Mouse (Mus musculus) embryo, embryonic 10.5 days (tissue): ENCODE data around the gene Zbtb48.

Source experiments
- DNase-seq: peaks from one replicate; pipeline ENCODE4 v3.0.0-alpha.2; 2015; ENCODE audit warnings: low spot score

Zbtb48 gene

GRCm38 (mm10) chr4:152001335-152001734 lies 26.1 kb downstream of the Zbtb48 start:
- DNase-seq = no peak

GRCm38 (mm10) chr4:152000906-152001305 lies 26.6 kb downstream of the Zbtb48 start:
- DNase-seq = no peak

- DNase-seq = no peak
Measured at GRCm38 (mm10) chr4:151999481-151999880, 28.0 kb downstream of the Zbtb48 start.

- DNase-seq = no peak
Measured at GRCm38 (mm10) chr4:151997701-151998100, 29.8 kb downstream of the Zbtb48 start.

GRCm38 (mm10) chr4:151996951-151997222 lies 30.6 kb downstream of the Zbtb48 start:
- DNase-seq = no peak

DNA sequence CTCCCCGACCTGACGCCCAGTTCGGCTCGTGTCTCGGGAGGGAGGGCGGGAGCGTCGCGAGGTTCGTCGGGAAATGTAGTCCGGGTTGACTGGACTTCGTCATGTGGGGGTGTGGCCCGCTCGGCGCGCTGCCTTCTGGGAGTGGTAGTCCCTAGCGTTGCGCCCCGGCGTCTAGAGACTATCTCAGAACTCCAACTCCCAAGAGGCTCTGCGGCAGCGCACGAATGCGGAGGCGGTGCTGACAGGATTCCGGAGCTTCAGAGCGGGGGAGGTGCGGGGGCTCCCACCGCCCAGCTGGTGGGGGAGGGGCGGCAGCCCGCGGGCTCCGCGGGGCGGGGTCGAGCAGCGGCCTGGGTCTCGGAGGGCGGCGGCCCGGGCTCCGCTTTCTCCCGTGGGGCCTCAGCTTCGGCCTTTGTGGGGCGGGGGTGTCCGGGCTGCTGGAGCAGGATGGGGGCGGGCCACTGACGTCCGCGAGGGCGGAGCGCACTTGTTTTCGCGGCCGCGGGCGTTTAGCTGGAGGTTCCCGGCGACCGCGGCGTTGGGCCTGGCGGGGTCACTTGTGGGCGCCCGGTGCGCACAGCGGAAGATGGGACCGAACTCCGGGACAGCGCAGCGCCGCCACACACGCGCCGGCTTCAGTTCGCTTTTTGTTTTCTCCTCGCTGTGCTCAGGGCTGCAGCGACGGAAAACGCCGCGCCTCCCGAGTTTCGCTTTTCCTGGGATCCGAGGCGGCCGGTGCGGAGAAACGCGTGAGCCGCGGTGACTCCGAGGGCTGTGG lies 31.1 kb downstream of the Zbtb48 start, which contains the start of gene Phf13:
Phf13 (minus strand) TSS at position 86 of the 778 bp plus-strand sequence.
- DNase-seq = peak; percentile 99

DNA sequence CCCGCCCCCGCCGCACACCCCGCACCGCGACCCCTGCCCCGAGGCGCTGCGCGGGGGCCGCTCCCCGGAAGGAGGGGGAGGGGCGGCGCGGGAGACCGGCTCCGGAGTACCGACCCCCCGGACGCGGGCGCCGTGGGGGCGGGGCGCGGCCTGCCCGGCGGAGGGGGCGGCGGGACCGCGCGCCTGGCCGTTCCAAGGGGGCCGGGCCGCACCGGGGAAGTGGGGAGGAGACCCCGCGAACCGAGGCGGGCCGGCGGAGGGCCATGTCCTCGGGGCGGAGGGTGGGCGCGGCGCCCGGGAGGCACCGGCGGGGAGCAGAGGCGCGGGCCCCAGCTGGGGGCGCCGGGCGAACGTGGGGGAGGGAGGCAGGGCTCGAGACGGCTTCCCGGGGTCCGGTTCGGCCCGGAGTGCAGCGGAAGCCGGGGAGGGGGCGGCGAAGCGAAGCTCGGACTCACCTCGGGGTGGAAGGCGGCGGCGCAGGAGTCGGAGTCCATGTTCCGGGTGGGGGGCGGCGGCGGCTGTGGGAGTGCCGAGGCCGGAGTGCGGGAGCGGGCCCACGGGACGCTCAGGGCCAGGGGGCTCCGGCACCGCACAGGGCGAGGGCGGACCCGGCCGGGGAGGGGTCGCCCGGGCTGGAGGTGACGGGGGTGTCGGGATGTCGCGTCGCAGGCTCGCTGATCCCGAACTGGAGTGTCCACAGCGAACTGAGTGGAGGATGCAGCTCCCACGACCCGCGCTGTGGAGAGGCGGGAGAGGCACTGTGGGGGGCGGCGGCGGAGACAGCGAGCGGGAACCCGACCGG lies 31.9 kb downstream of the Zbtb48 start:
- DNase-seq = no peak

GRCm38 (mm10) chr4:151994228-151995171 lies 33.0 kb downstream of the Zbtb48 start:
- DNase-seq = peak; percentile 44

- DNase-seq = no peak
Measured at GRCm38 (mm10) chr4:151993035-151993434, 34.4 kb downstream of the Zbtb48 start.

DNA sequence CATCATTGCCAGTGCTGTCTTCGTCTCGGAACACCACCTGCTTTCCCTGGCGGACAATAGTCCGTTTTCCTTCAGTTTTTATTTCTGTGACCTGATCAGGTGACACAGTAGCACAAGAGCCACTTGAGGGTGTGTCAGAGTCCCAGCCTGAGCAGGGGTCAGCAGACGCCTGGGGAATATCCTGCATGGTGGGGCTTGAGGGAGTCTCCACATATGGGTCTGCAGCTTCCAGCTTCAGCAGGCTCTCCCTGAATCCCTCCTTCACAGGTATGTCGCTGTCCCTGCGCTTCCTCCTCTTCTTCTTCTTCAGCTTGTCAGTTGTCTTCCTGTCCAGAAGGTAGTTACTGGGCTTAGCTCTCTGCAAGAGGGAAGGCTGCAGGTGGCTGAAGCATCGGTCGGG lies 35.4 kb downstream of the Zbtb48 start:
- DNase-seq = no peak

DNA sequence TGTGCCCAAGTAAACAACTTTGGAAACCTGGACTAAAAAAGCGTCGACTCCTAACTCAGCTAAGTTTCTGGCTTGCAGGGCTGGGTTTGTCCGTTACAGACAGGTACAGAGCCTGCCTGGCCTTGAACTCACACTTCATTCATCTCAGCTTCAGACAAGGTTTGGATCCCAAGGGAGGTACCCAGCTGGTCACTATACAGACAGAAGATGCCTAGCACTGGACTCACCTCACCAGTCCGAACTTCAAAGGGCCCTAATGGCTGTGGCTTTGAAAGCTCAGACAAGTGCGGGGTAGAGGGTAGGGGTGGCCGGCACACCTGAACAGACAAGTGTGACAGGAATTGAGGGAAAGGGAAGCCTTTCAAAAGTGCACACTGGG lies 38.4 kb downstream of the Zbtb48 start:
- no peak for DNase-seq

GRCm38 (mm10) chr4:151988342-151989109 lies 38.9 kb downstream of the Zbtb48 start, which contains the start of gene Thap3:
Gene Thap3 (minus strand): TSS chr4:151988997.
- DNase-seq = peak; percentile 82

GRCm38 (mm10) chr4:151988014-151988341 lies 39.5 kb downstream of the Zbtb48 start:
- no peak for DNase-seq

GRCm38 (mm10) chr4:151986650-151987049 lies 40.8 kb downstream of the Zbtb48 start:
- no peak for DNase-seq

- DNase-seq = no peak
Measured at GRCm38 (mm10) chr4:151985886-151986285, 41.6 kb downstream of the Zbtb48 start.

- no peak for DNase-seq
Measured at GRCm38 (mm10) chr4:151983560-151983959, 43.9 kb downstream of the Zbtb48 start.

DNA sequence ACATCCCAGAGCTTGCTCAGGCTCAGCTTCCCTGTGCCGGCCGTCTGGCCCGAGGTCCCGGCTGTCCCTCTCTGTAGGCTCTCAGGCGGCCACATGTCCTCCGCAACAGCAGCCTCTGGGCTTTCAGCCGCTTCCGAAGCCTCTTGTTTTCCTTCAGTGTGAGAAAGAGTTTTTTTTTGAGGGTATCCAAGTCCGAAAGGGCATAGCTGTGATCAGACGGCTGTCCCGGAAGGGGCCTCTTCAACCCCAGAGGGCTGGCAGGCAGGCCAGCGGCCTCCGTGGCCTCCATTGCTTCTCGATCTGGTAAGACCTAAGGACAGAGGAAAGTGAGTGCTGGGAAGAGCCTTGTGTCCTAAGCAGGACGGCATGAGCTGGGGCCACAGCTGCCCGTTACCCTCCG lies 44.4 kb downstream of the Zbtb48 start:
- no peak for DNase-seq

DNA sequence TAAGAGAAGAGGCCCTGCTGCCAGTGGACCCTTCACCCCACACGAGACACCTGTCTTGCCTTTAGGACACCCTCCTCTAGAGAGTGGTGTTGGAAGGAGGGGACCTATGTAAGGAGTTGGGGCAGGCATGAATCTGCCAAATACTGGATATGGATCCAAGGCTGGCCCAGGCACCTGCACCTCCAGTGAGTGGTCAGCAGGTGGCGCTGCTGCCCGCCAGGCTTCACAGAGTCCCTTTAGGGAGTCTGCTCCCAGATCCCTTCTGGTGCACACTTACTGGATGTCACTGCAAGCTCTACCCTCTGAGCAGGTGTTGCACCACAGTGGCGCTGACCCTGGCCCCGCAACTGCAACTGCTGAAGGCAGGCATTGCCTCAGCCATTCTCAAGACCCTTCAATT lies 46.1 kb downstream of the Zbtb48 start:
- peak; percentile 89 for DNase-seq

- peak; percentile 55 for DNase-seq
Measured at GRCm38 (mm10) chr4:151980699-151981098, 46.8 kb downstream of the Zbtb48 start.

DNA sequence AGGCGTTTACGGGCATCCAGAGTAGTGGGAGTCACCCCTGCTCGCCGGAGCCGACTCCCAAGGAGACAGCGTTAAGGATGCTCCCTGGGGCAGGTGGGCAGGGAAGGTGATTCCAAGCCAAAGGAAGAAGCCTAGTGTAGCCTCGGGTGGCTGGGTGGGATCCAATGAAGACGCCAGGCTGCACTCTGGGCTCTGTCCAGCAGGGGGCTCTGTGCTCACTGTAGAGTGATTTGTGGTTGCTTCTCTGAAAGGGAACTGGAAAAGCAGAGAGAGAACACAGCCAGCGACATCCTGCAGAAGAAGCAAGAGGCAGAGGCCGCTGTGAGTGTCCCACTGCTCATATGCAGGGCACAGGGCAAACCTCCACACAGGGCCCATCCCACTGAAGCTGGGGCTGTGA lies 49.7 kb downstream of the Zbtb48 start:
- peak; percentile 88 for DNase-seq

GRCm38 (mm10) chr4:151975441-151975840 lies 52.0 kb downstream of the Zbtb48 start:
- peak; percentile 63 for DNase-seq
